Mouse (Mus musculus): ENCODE data around the gene Mc1r. TPM values are rescaled to one million over a fixed set of nuclear protein-coding genes. Genes with fewer than 3 reads are reported as not detected.

Gene Mc1r
- polyA plus RNA-seq, 1 experiment from 2014 or later, result not detected

GRCm38 (mm10) chr8:123402730-123403326 is 4.1 kb upstream of the Mc1r start:
- 77% methylated on average over 9 of the region's 9 CpGs for WGBS
- Histone ChIP-seq H3K4me1 (ENCODE audit: insufficient read depth) (no peaks in the 10 kb centered on the region), H3K36me3 (ENCODE audit: insufficient read depth) (peaks cover 52% of the 10 kb centered on the region), H3K9me3 (ENCODE audit: low read depth, low read length) (no peaks in the 10 kb centered on the region), H3K9ac (no peak overlapping the region), H3K4me3 (ENCODE audit: low read depth, low read length) (no peak overlapping the region), H3K4me2 (no peak overlapping the region), H3K27me3 (ENCODE audit: insufficient read depth, low read length) (no peaks in the 10 kb centered on the region), H3K27ac (ENCODE audit: low read depth) (no peak overlapping the region)
- no peak for TF ChIP-seq CTCF (IDR thresholded peaks at IDR 0.05; ENCODE audit: low read depth)
- DNase-seq (peak; percentile 27), ATAC-seq (ENCODE audit: insufficient read depth) (no peak)

- DNase-seq (no peak), ATAC-seq (ENCODE audit: insufficient read depth) (no peak)
- TF ChIP-seq CTCF (IDR thresholded peaks at IDR 0.05; ENCODE audit: low read depth), result no peak
- Histone ChIP-seq H3K4me2 (no peak overlapping the region), H3K9ac (no peak overlapping the region), H3K4me1 (ENCODE audit: insufficient read depth) (no peaks in the 10 kb centered on the region), H3K4me3 (ENCODE audit: low read depth, low read length) (no peak overlapping the region), H3K36me3 (ENCODE audit: insufficient read depth) (peaks cover 35% of the 10 kb centered on the region), H3K27ac (ENCODE audit: low read depth) (no peak overlapping the region), H3K27me3 (ENCODE audit: insufficient read depth, low read length) (peaks cover 10% of the 10 kb centered on the region), H3K9me3 (ENCODE audit: low read depth, low read length) (no peaks in the 10 kb centered on the region)
- 49% methylated on average over 8 of the region's 8 CpGs for WGBS
Measured at GRCm38 (mm10) chr8:123404521-123404920, 2.4 kb upstream of the Mc1r start.

- H3K27ac ChIP-seq (ENCODE audit: low read depth), result no peak overlapping the region
- no peak overlapping the region for H3K4me2 ChIP-seq
- H3K27me3 ChIP-seq (ENCODE audit: insufficient read depth, low read length), result peaks cover 41% of the 10 kb centered on the region
- H3K4me1 ChIP-seq (ENCODE audit: insufficient read depth), result no peaks in the 10 kb centered on the region
- no peak overlapping the region for H3K4me3 ChIP-seq (ENCODE audit: low read depth, low read length)
- TF ChIP-seq CTCF (IDR thresholded peaks at IDR 0.05; ENCODE audit: low read depth), result no peak
- 85% methylated on average over 13 of the region's 13 CpGs for WGBS
- no peak for DNase-seq
- H3K9ac ChIP-seq, result no peak overlapping the region
- peaks cover 9% of the 10 kb centered on the region for H3K36me3 ChIP-seq (ENCODE audit: insufficient read depth)
- no peaks in the 10 kb centered on the region for H3K9me3 ChIP-seq (ENCODE audit: low read depth, low read length)
- ATAC-seq (ENCODE audit: insufficient read depth), result no peak
Measured at GRCm38 (mm10) chr8:123407612-123408011, 705 bp downstream of the Mc1r start.

GRCm38 (mm10) chr8:123408586-123409544 is 2.0 kb downstream of the Mc1r start:
- no peaks in the 10 kb centered on the region for H3K36me3 ChIP-seq (ENCODE audit: insufficient read depth)
- H3K27me3 ChIP-seq (ENCODE audit: insufficient read depth, low read length), result peaks cover 54% of the 10 kb centered on the region

GRCm38 (mm10) chr8:123410049-123410587 is 3.2 kb downstream of the Mc1r start:
- H3K4me1 ChIP-seq (ENCODE audit: insufficient read depth), result no peaks in the 10 kb centered on the region
- no peak overlapping the region for H3K4me3 ChIP-seq (ENCODE audit: low read depth, low read length)
- H3K9ac ChIP-seq, result no peak overlapping the region
- peak; percentile 21 for DNase-seq
- no peak overlapping the region for H3K4me2 ChIP-seq
- H3K27ac ChIP-seq (ENCODE audit: low read depth), result no peak overlapping the region
- TF ChIP-seq CTCF (IDR thresholded peaks at IDR 0.05; ENCODE audit: low read depth), result no peak
- 70% methylated on average over 8 of the region's 8 CpGs for WGBS
- peaks cover 59% of the 10 kb centered on the region for H3K27me3 ChIP-seq (ENCODE audit: insufficient read depth, low read length)
- H3K9me3 ChIP-seq (ENCODE audit: low read depth, low read length), result no peaks in the 10 kb centered on the region
- no peaks in the 10 kb centered on the region for H3K36me3 ChIP-seq (ENCODE audit: insufficient read depth)
- no peak for ATAC-seq (ENCODE audit: insufficient read depth)

More at GRCm38 (mm10) chr8:123408586-123409544, 2.0 kb downstream of the Mc1r start:
- Histone ChIP-seq H3K4me3 (ENCODE audit: low read depth, low read length) (no peak overlapping the region), H3K27ac (ENCODE audit: low read depth) (no peak overlapping the region), H3K9me3 (ENCODE audit: low read depth, low read length) (no peaks in the 10 kb centered on the region), H3K4me2 (no peak overlapping the region), H3K4me1 (ENCODE audit: insufficient read depth) (no peaks in the 10 kb centered on the region), H3K9ac (no peak overlapping the region)
- ATAC-seq (ENCODE audit: insufficient read depth), result no peak
- DNase-seq, result no peak
- 69% methylated on average over 9 of the region's 9 CpGs for WGBS
- no peak for TF ChIP-seq CTCF (IDR thresholded peaks at IDR 0.05; ENCODE audit: low read depth)

- peak overlapping the region; percentile 53 for H3K4me2 ChIP-seq
- no peak for TF ChIP-seq CTCF (IDR thresholded peaks at IDR 0.05; ENCODE audit: low read depth)
- no peak overlapping the region for H3K27ac ChIP-seq (ENCODE audit: low read depth)
- H3K9ac ChIP-seq, result no peak overlapping the region
- 13% methylated on average over 11 of the region's 11 CpGs for WGBS
- no peak for DNase-seq
- no peaks in the 10 kb centered on the region for H3K9me3 ChIP-seq (ENCODE audit: low read depth, low read length)
- peaks cover 59% of the 10 kb centered on the region for H3K27me3 ChIP-seq (ENCODE audit: insufficient read depth, low read length)
- ATAC-seq (ENCODE audit: insufficient read depth), result no peak
- no peaks in the 10 kb centered on the region for H3K4me1 ChIP-seq (ENCODE audit: insufficient read depth)
- H3K36me3 ChIP-seq (ENCODE audit: insufficient read depth), result no peaks in the 10 kb centered on the region
- peak overlapping the region; percentile 24; the same call in 1 of the 2 replicates for H3K4me3 ChIP-seq (ENCODE audit: low read depth, low read length)
Measured at GRCm38 (mm10) chr8:123410788-123411187, 3.9 kb downstream of the Mc1r start.

GRCm38 (mm10) chr8:123411246-123411645 is 4.3 kb downstream of the Mc1r start, which contains the start of gene Tubb3:
Gene Tubb3 (plus strand): TSS chr8:123411424.
- ATAC-seq (ENCODE audit: insufficient read depth), result peak; percentile 42; the same call in 1 of the 2 replicates
- H3K27ac ChIP-seq (ENCODE audit: low read depth), result no peak within 1 kb of the TSS
- peak; percentile 74 for DNase-seq
- H3K4me2 ChIP-seq, result peak within 1 kb of the TSS; percentile 53
- no peaks in the 10 kb centered on the region for H3K36me3 ChIP-seq (ENCODE audit: insufficient read depth)
- H3K27me3 ChIP-seq (ENCODE audit: insufficient read depth, low read length), result peaks cover 59% of the 10 kb centered on the region
- no peaks in the 10 kb centered on the region for H3K9me3 ChIP-seq (ENCODE audit: low read depth, low read length)
- WGBS, result under 1% methylated on average over 29 of the region's 29 CpGs
- no peak for TF ChIP-seq CTCF (IDR thresholded peaks at IDR 0.05; ENCODE audit: low read depth)
- H3K4me1 ChIP-seq (ENCODE audit: insufficient read depth), result no peaks in the 10 kb centered on the region
- peak within 1 kb of the TSS; percentile 24 for H3K4me3 ChIP-seq (ENCODE audit: low read depth, low read length)
- no peak within 1 kb of the TSS for H3K9ac ChIP-seq

Data from lung, embryonic 14.5 days (tissue).